ENCODE assay signal across 9 mouse cellular contexts in genomic region chr12:116513788-116514187, GRCm38 (mm10). TPM values are rescaled to one million over a fixed set of nuclear protein-coding genes. Genes with fewer than 3 reads are reported as not detected.
A peak's percentile ranks its signal among the peaks of the same experiment; 100 is the strongest.
DNase-seq lines count a peak whose midpoint lies in the region; ATAC-seq and TF ChIP-seq lines count a peak whose summit lies in the region.
"Not testable (repeated sequence)": the region's sequence is repeated elsewhere in the genome, so short reads cannot be mapped to it uniquely, and the experiment has no call there.
"Had no signal": no experiment of that assay in that cellular context is flagged by ENCODE, and none has a peak within 500 bp of the region (broad histone marks: within the 10 kb centered on the region; RNA-seq: fewer than 3 reads in every experiment).

No protein-coding gene starts in this region.

- peak; percentile 11; the same call in 1 of the 2 replicates for ATAC-seq in stomach, postnatal 0 days (ENCODE audit: low FRiP score, low TSS enrichment)

- not testable (repeated sequence) for H3K36me3 ChIP-seq in heart, embryonic 10.5 days; stomach, postnatal 0 days (ENCODE audit: control insufficient read depth, insufficient read depth, low read length)

- H3K4me1 ChIP-seq in cerebellum, adult 2 months (ENCODE audit: control insufficient read depth, insufficient read depth, low read length): peaks cover 16% of the 10 kb centered on the region
- H3K4me1 ChIP-seq in heart, embryonic 10.5 days; stomach, postnatal 0 days (replicated peaks; ENCODE audit: control insufficient read depth, insufficient read depth): not testable (repeated sequence)

- not testable (repeated sequence) for H3K9ac ChIP-seq in stomach, postnatal 0 days (ENCODE audit: low read length)

- not testable (repeated sequence) for TF ChIP-seq CTCF in cerebellum, adult 2 months (IDR thresholded peaks at IDR 0.05; ENCODE audit: borderline replicate concordance, insufficient read depth, low read depth, low read length); stomach, postnatal 0 days (IDR thresholded peaks at IDR 0.05; ENCODE audit: low read depth)

- 17% methylated on average over 2 of the region's 2 CpGs for WGBS in cerebellum, adult 2 months
- 84% methylated on average over 2 of the region's 2 CpGs for WGBS in heart, embryonic 10.5 days
- 71% methylated on average over 2 of the region's 2 CpGs for WGBS in stomach, postnatal 0 days

- not testable (repeated sequence) for TF ChIP-seq EP300 in stomach, postnatal 0 days (optimal IDR thresholded peaks at IDR 0.05)

- not testable (repeated sequence) for H3K27me3 ChIP-seq in cerebellum, adult 2 months (ENCODE audit: control insufficient read depth, insufficient read depth, low read length); heart, embryonic 10.5 days (ENCODE audit: insufficient read depth, poor library complexity, severe bottlenecking); stomach, postnatal 0 days (ENCODE audit: control insufficient read depth, insufficient read depth, low read length)

- DNase-seq in NIH3T3 (ENCODE audit: low read depth): peak; percentile 36
- DNase-seq in brain, adult 2 months (ENCODE audit: low read depth, low spot score): peak; percentile 69
- peak; percentile 45 to 73 for DNase-seq in cerebellum, adult 2 months
- DNase-seq in cerebellum, adult 9-11 months: peak; percentile 40
- peak; percentile 25 to 39 for DNase-seq in cerebellum, postnatal 36 days
- peak; percentile 71 for DNase-seq in heart, embryonic 10.5 days (ENCODE audit: low spot score)
- DNase-seq in stomach, postnatal 0 days (ENCODE audit: low spot score): not testable (repeated sequence)

- H3K4me2 ChIP-seq in stomach, postnatal 0 days (replicated peaks; ENCODE audit: low read depth): not testable (repeated sequence)

- peak overlapping the region; percentile 48; the same call in 1 of the 2 replicates for H3K27ac ChIP-seq in cerebellum, adult 2 months (ENCODE audit: insufficient read depth, low read length)
- not testable (repeated sequence) for H3K27ac ChIP-seq in heart, embryonic 10.5 days; stomach, postnatal 0 days (replicated peaks)

- H3K4me3 ChIP-seq in cerebellum, adult 2 months (replicated peaks; ENCODE audit: insufficient read depth, low read depth, low read length); heart, embryonic 10.5 days; stomach, postnatal 0 days (ENCODE audit: low read depth, low read length): not testable (repeated sequence)

- not testable (repeated sequence) for TF ChIP-seq POLR2A in cerebellum, adult 2 months (IDR thresholded peaks at IDR 0.05; ENCODE audit: borderline replicate concordance, insufficient read depth, low read length)

- H3K9me3 ChIP-seq in heart, embryonic 10.5 days; stomach, postnatal 0 days (ENCODE audit: control insufficient read depth, low read length): not testable (repeated sequence)

RNA-seq across cellular contexts. Expression of gene Ptprn2, which starts 28.3 kb away (rescaled TPM):
- polyA plus RNA-seq in cerebellum, adult 2 months (2012; rRNA removed): 97.8 and 103 TPM in 2 replicates
- polyA plus RNA-seq in heart, embryonic 10.5 days (2016; fragmentation: Nextera tagmentation; extraction: Ambion mirVana): 0.16 TPM in 1 of 2 replicates, not detected in the other
- 5.8 and 6.0 TPM in 2 replicates for polyA plus RNA-seq in stomach, postnatal 0 days (2015; fragmentation: Nextera tagmentation; extraction: Ambion mirVana)
- polyA plus RNA-seq: CD4-positive, CD25-positive, alpha-beta regulatory T cell, adult 4 months; G1E had no signal

Comparison
In these comparisons a context has a peak if more than half of its experiments do, and no peak if none do; other contexts are left out.
1. RNA of gene Ptprn2, which starts 28.3 kb away (polyA plus RNA-seq): 97.8 to 103 TPM in cerebellum, adult 2 months; 5.8 to 6.0 TPM in stomach, postnatal 0 days and 0.16 TPM in heart, embryonic 10.5 days; every median in the first group is over 10 times any median in the second.